Mouse (Mus musculus): ENCODE measurements around the gene Hsph1.

DNA sequence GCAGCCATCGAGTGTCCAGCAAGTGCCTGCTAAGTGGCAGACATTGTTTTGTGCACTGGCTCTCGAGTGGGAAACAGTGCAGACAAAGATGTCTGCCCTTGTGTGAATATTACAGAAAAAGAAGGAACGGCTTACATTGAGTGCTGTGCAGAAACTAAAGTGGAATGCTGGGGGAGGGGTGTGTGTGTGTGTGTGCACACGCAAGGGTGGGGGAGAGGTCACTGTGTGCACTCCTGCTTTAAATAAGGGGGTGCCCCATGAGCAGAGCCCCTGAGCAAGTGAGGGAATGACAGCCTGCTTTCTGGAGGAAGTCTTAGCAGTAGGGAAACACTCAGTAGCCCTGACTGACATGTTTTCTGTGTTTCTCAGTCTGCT, 14.0 kb upstream of the Hsph1 start:
- TF ChIP-seq CTCF (IDR thresholded peaks at IDR 0.05; ENCODE audit: borderline replicate concordance, insufficient read depth, low read depth, low read length) = no peak
- no peak for TF ChIP-seq POLR2A (IDR thresholded peaks at IDR 0.05; ENCODE audit: borderline replicate concordance, insufficient read depth, low read length)
